Mouse (Mus musculus): Measurements from ENCODE around the gene Oit1.
A peak's percentile ranks its signal among the peaks of the same experiment; 100 is the strongest.

The Oit1 gene

GRCm38 (mm10) chr14:8335947-8336346 is 42.6 kb downstream of the Oit1 start:
- DNase-seq (ENCODE audit: low spot score in 2 of 2): no peak

GRCm38 (mm10) chr14:8334511-8334910 is 44.0 kb downstream of the Oit1 start:
- DNase-seq (ENCODE audit: low spot score in 2 of 2): no peak

GRCm38 (mm10) chr14:8332314-8333252 is 46.0 kb downstream of the Oit1 start:
- DNase-seq (ENCODE audit: low spot score in 2 of 2): no peak

- no peak for DNase-seq (ENCODE audit: low spot score in 2 of 2)
Observed at GRCm38 (mm10) chr14:8331307-8331905, 47.1 kb downstream of the Oit1 start.

GRCm38 (mm10) chr14:8330390-8330789 is 48.2 kb downstream of the Oit1 start:
- DNase-seq (ENCODE audit: low spot score in 2 of 2): no peak

GRCm38 (mm10) chr14:8329552-8329951 is 49.0 kb downstream of the Oit1 start:
- no peak for DNase-seq (ENCODE audit: low spot score in 2 of 2)

- DNase-seq (ENCODE audit: low spot score in 2 of 2): no peak
Observed at GRCm38 (mm10) chr14:8327371-8327770, 51.2 kb downstream of the Oit1 start.

- DNase-seq (ENCODE audit: low spot score in 2 of 2): no peak
Observed at GRCm38 (mm10) chr14:8326961-8327360, 51.6 kb downstream of the Oit1 start.

- DNase-seq (ENCODE audit: low spot score in 2 of 2): no peak
Observed at GRCm38 (mm10) chr14:8325746-8326145, 52.8 kb downstream of the Oit1 start.

- DNase-seq (ENCODE audit: low spot score in 2 of 2): no peak
Observed at GRCm38 (mm10) chr14:8320528-8320927, 58.0 kb downstream of the Oit1 start.

GRCm38 (mm10) chr14:8317194-8318097 is 61.1 kb downstream of the Oit1 start, which contains the start of gene Fam107a:
Fam107a (minus strand) TSS chr14:8318023.
- no peak for DNase-seq (ENCODE audit: low spot score in 2 of 2)

- no peak for DNase-seq (ENCODE audit: low spot score in 2 of 2)
Observed at GRCm38 (mm10) chr14:8316366-8317193, 62.0 kb downstream of the Oit1 start.

- DNase-seq (ENCODE audit: low spot score in 2 of 2): no peak
Observed at GRCm38 (mm10) chr14:8315169-8315568, 63.4 kb downstream of the Oit1 start.

- DNase-seq (ENCODE audit: low spot score in 2 of 2): no peak
Observed at GRCm38 (mm10) chr14:8314536-8314935, 64.0 kb downstream of the Oit1 start.

GRCm38 (mm10) chr14:8313877-8314276 is 64.7 kb downstream of the Oit1 start:
- peak in 1 of 2 experiments; percentile 34 for DNase-seq (ENCODE audit: low spot score in 2 of 2)

GRCm38 (mm10) chr14:8309621-8310141 is 68.9 kb downstream of the Oit1 start:
- DNase-seq (ENCODE audit: low spot score in 2 of 2): peak in 1 of 2 experiments; percentile 41

- no peak for DNase-seq (ENCODE audit: low spot score in 2 of 2)
Observed at GRCm38 (mm10) chr14:8308650-8309049, 69.9 kb downstream of the Oit1 start.

- DNase-seq (ENCODE audit: low spot score in 2 of 2): no peak
Observed at GRCm38 (mm10) chr14:8306884-8307283, 71.7 kb downstream of the Oit1 start.

GRCm38 (mm10) chr14:8305014-8305413 is 73.5 kb downstream of the Oit1 start:
- DNase-seq (ENCODE audit: low spot score in 2 of 2): no peak

GRCm38 (mm10) chr14:8304082-8304481 is 74.5 kb downstream of the Oit1 start:
- DNase-seq (ENCODE audit: low spot score in 2 of 2): no peak

- no peak for DNase-seq (ENCODE audit: low spot score in 2 of 2)
Observed at GRCm38 (mm10) chr14:8302687-8303086, 75.9 kb downstream of the Oit1 start.
